Mouse (Mus musculus): Measurements from ENCODE around the gene Atad2b.

DNA sequence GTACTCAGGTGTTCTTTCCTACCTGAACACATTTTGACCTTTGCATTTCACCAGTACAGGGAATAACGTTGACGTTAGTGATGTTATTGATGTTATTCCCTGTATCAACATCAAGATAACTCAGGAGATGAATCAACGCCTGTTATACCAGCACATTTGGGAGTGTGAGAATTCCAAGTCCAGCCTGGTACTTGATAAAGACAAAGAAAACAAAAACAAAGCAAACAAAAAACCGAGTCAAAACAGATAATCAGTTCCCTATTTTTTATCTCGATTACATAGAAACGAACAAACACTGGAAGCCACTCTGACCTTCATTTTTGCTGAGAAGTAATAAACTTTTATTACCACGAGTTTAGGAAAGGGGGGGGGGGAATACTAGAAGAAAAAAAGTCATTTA, 10.7 kb upstream of the Atad2b start:
- no peak for TF ChIP-seq POLR2A (IDR thresholded peaks at IDR 0.05; ENCODE audit: insufficient read depth, low read depth, low read length)
- TF ChIP-seq CTCF (IDR thresholded peaks at IDR 0.05; ENCODE audit: insufficient read depth, low read depth, low read length): no peak

Measured in olfactory bulb, adult 2 months (tissue).